Mouse (Mus musculus): ENCODE results near the gene Pim3. TPM values are rescaled to one million over a fixed set of nuclear protein-coding genes. Genes with fewer than 3 reads are reported as not detected.

The Pim3 gene
- polyA plus RNA-seq, 1 experiment from 2014 or later = 45.3 TPM

DNA sequence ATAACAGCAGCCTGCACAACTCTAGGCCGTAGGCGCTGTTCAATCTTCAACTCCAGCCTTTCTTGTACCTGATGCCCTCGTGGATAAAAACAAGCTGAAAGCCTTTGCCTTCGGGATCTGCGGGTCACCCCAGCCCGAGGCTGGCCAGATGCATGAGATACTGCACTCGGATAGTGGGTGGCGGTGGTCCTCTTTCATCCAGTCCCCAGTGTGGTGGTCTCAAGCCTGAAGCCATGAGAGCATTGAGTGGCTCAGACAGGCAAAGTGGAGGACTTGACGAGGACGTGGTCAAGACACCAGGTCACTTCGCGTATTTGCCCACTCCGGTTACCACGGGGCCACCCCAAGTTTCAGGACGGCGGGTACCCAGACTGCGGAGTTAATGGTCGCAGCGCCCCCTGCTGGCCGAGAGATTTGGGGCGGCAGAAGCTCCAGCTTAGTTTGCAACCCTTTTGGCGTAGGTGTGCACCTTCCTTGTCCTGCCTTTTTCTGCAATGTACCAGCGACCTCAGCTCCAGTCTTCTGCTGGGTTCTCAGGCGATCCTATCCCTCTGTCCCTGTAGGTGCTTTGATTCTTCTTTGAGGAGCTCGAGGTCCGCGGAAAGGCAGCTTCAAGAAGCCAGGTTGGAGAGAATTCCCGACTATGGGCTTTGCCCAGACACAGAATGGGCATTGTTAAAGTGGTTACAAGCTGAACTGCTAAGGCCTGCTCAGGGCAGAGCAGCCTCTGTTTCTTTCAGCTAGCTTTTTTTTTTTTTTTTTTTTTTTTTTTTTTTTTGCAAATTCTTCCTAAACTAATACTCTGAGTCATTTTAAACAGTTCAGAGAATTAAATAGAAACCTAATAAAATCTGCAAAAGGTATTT lies 14.4 kb downstream of the Pim3 start:
- Histone ChIP-seq H3K4me2 (replicated peaks) (peak overlapping the region; percentile 13; the same call in 1 of the 2 replicates), H3K36me3 (no peaks in the 10 kb centered on the region), H3K9me3 (replicated peaks) (no peaks in the 10 kb centered on the region), H3K9ac (no peak overlapping the region), H3K27ac (no peak overlapping the region), H3K27me3 (peaks cover 5% of the 10 kb centered on the region; the same call in 1 of the 2 replicates), H3K4me3 (no peak overlapping the region), H3K4me1 (0 out of 2 replicates have a peak, but pooled peaks cover 7% of the 10 kb centered on the region)
- peak; percentile 40; the same call in 1 of the 2 replicates for ATAC-seq (ENCODE audit: low FRiP score)
- WGBS = 10% methylated on average over 28 of the region's 28 CpGs

DNA sequence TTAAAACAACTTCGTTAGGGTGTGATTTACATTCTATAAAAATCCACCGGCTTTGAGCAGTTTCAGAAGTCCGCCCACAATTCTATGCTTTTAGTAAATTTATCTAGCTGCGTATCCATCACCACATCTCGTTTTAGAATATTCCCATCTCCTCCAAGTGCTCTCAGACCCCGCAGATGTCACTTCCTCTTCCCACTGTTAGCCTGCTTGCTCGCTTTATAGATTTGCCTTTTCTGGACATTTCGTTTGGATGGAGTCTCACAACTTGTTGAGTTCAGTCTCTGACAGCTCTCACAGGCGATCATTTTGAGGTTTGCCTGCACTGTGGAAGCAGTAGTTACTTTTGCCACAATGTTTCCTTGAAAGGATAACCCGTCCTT lies 15.0 kb downstream of the Pim3 start:
- Histone ChIP-seq H3K27ac (no peak overlapping the region), H3K4me2 (replicated peaks) (no peak overlapping the region), H3K9me3 (replicated peaks) (no peaks in the 10 kb centered on the region), H3K4me1 (0 out of 2 replicates have a peak, but pooled peaks cover 7% of the 10 kb centered on the region), H3K9ac (no peak overlapping the region), H3K27me3 (peaks cover 5% of the 10 kb centered on the region; the same call in 1 of the 2 replicates), H3K36me3 (no peaks in the 10 kb centered on the region), H3K4me3 (no peak overlapping the region)
- no peak for ATAC-seq (ENCODE audit: low FRiP score)
- WGBS = 84% methylated on average over 10 of the region's 10 CpGs

DNA sequence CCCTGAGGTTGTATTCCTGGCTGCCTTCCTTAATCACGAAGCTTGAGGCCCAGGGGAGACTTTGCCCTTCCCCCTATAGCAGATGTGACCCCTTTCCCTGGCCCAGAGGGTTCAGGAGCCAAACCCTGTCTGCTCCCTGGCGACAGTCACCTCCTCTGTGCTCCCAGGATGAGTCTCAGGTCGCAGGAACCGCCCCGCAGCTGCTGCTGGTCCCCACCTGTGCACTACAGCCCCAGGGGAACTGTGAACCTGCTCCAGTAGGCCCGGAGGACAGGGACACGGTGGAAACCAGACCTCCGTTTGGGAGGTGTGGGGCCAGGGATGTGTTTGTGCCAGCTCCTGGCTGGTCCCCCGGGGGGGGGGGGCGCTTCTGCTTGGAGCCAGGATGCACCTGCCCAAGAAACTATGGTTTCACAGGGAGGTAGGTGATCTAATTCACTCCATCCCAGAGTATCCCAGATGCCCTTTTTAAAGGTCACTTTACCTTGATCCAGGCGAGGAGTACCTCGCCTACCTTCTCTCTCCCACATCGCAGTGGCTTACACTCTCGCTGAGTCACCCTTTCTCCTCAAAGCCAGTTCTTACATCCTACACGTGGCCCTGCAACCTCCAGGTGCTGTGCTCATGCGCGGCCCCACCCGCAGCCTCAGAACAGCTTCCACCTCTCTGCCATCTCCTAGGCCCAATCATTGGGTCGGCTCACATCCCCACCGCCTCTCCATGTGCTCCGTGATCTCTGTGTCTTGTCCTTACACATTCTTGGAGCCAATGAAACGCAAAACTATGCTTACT lies 19.5 kb downstream of the Pim3 start:
- no peaks in the 10 kb centered on the region for H3K27me3 ChIP-seq
- no peaks in the 10 kb centered on the region for H3K36me3 ChIP-seq
- 0 out of 2 replicates have a peak, but pooled peaks cover 2% of the 10 kb centered on the region for H3K4me1 ChIP-seq
- H3K9me3 ChIP-seq (replicated peaks) = no peaks in the 10 kb centered on the region
- H3K4me3 ChIP-seq = no peak overlapping the region
- no peak for ATAC-seq (ENCODE audit: low FRiP score)
- no peak overlapping the region for H3K4me2 ChIP-seq (replicated peaks)
- no peak overlapping the region for H3K9ac ChIP-seq
- 68% methylated on average over 22 of the region's 22 CpGs for WGBS
- H3K27ac ChIP-seq = no peak overlapping the region

DNA sequence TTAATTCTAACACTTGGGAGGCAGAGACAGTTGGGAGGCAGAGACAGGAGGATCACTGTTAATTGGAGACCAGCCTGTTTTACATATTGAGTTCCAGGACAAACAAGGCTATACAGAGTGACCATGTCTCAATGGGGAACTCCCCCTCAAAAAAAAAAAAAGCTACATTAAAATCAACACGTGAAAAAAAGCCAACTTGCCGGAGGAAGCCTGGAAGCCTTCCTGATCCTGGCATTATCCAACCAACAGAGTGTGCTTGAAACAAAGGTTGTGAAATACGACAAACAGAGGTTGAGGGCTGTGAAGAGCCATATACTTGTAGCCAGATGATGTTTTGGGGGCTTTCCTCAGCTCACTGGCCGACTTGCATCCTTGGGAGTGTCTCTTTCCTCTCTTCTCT lies 20.9 kb downstream of the Pim3 start:
- Histone ChIP-seq H3K4me3 (no peak overlapping the region), H3K27me3 (no peaks in the 10 kb centered on the region), H3K4me2 (replicated peaks) (no peak overlapping the region), H3K9ac (no peak overlapping the region), H3K36me3 (no peaks in the 10 kb centered on the region), H3K4me1 (no peaks in the 10 kb centered on the region), H3K27ac (no peak overlapping the region), H3K9me3 (replicated peaks) (no peaks in the 10 kb centered on the region)
- WGBS = 67% methylated on average over 4 of the region's 4 CpGs
- ATAC-seq (ENCODE audit: low FRiP score) = no peak

DNA sequence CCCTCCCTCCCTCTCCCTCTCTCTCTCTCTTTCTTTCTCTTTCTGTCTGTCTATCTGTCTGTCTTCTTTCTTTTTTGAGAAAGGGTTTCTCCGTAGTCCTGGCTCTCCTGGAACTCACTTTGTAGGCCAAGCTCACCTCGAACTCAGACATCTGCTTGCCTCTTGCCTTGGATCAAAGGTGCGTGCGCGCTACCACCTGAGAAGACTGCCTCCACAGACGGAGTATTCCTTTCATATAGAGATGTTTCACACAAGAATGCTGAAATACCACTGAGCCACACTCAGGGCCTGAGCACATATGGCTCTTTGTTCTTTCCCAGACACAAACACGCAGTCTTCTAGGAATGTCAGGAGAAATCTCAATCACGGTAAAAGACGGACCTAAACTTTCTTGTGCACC lies 21.4 kb downstream of the Pim3 start:
- Histone ChIP-seq H3K27me3 (no peaks in the 10 kb centered on the region), H3K9ac (no peak overlapping the region), H3K36me3 (no peaks in the 10 kb centered on the region), H3K4me2 (replicated peaks) (no peak overlapping the region), H3K4me1 (no peaks in the 10 kb centered on the region), H3K9me3 (replicated peaks) (no peaks in the 10 kb centered on the region), H3K4me3 (no peak overlapping the region), H3K27ac (no peak overlapping the region)
- 87% methylated on average over 9 of the region's 9 CpGs for WGBS
- ATAC-seq (ENCODE audit: low FRiP score) = no peak

DNA sequence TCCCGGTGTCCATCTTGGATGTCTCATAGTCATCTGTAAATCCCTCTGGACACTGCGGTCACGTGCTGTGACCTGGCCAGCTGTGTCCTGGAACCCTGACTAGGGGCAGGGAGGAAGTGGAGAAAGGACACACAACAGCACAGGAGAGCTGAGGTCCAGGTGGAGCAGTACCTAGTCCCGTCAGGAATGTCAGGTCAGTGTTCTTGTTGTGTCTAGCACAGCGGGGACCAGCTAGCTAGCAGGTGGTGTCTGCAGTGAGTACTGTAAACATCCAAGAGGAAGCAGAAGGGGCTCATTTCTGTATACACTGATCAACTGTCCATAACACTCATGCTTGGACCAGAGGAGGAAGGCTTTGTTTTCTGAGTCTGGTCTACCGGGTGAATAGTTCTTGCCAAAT lies 23.4 kb downstream of the Pim3 start:
- Histone ChIP-seq H3K4me1 (peaks cover 5% of the 10 kb centered on the region; the same call in 1 of the 2 replicates), H3K27me3 (peaks cover 16% of the 10 kb centered on the region), H3K9ac (no peak overlapping the region), H3K36me3 (no peaks in the 10 kb centered on the region), H3K27ac (no peak overlapping the region), H3K9me3 (replicated peaks) (no peaks in the 10 kb centered on the region), H3K4me2 (replicated peaks) (no peak overlapping the region), H3K4me3 (no peak overlapping the region)
- 87% methylated on average over 6 of the region's 6 CpGs for WGBS
- ATAC-seq (ENCODE audit: low FRiP score) = no peak

DNA sequence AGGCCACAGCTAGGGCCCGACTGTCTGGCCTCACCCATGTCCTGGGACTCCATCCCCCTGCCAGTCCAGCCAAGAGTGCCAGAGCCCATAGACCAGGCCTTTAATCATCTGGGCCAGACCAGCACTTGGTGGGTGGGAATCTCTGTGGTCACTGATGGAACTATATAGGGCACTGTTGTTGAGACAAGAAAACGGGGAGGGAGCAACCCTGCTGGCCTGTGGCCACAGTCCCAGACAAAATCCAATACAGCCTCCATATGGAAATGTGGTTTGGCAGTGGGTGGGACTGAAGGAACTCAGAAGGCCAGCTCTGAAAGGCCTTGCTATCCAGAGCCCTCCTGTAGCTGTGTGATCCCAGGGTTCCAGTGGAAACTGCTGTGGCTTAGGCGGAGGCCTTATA lies 27.0 kb downstream of the Pim3 start:
- Histone ChIP-seq H3K4me2 (replicated peaks) (no peak overlapping the region), H3K36me3 (no peaks in the 10 kb centered on the region), H3K9ac (no peak overlapping the region), H3K4me3 (no peak overlapping the region), H3K27me3 (peaks cover 25% of the 10 kb centered on the region), H3K9me3 (replicated peaks) (no peaks in the 10 kb centered on the region), H3K4me1 (peaks cover 14% of the 10 kb centered on the region), H3K27ac (no peak overlapping the region)
- no peak for ATAC-seq (ENCODE audit: low FRiP score)
- 72% methylated on average over 3 of the region's 3 CpGs for WGBS

DNA sequence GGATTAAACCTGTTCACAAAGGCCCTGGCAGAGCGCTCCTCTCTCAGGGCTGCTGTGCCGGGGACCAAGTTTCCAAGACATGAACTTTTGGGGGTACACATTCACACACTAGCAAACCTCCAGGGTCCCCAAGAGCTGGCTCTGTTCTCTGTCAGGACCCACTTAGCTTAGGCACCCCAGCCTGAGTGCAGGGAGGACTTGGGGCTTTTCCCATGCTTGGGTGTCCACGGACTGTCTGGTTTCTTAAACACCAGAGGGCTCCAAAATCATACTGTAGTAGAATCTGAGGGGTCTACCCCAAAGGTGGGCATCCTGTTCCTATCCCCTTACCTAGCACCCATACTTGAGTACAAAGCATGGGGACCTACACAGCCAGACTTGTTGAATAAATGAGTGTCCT lies 28.0 kb downstream of the Pim3 start:
- no peaks in the 10 kb centered on the region for H3K9me3 ChIP-seq (replicated peaks)

DNA sequence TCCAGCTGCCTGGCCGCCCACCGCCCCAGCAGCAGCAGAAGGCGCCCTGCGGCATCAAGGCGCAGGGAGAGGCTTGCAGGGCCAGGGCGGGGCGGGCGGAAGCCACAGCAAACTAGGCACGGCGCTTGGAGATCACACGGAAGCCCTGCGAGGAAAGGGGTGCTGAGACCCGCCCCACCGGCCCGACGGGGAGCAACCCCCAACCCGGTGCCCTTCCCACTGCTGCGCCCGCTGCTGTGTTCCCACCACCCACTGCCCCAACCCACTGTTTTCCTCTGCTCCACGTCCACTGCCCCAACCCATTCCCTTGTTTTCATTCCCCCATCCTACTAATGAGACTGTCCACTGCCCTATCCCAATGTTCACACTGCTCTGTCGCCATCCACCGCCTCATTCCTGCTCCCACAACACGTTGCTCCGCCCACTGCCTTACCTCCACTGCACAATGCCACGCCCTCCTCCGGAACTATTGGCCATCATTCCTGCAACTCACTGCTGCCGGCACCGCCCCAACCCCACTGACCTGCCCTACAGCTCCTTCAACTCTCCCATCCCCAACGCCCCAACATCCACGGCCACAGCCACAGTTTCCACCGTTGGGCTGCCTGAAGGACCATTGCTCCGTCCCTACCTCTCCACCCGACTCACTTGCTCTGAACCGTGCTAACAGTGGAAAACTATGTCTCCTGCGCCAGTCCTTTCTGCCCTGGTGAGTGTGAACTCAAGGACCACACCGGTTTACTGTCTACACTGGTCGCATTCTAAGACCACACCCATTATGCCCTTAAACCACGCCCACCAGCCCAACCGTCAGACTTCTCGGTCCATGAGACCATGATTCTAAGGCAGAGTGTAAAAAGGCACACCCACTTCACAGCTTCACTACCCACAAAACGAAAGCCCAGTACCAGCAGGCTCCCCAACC lies 29.0 kb downstream of the Pim3 start:
- 2% methylated on average over 36 of the region's 41 CpGs for WGBS
- H3K36me3 ChIP-seq = no peaks in the 10 kb centered on the region

More for the DNA sequence above, 28.0 kb downstream of the Pim3 start:
- no peaks in the 10 kb centered on the region for H3K36me3 ChIP-seq
- 86% methylated on average over 3 of the region's 3 CpGs for WGBS
- no peak overlapping the region for H3K4me3 ChIP-seq
- H3K4me1 ChIP-seq = peaks cover 14% of the 10 kb centered on the region
- peaks cover 25% of the 10 kb centered on the region for H3K27me3 ChIP-seq
- ATAC-seq (ENCODE audit: low FRiP score) = no peak
- H3K27ac ChIP-seq = no peak overlapping the region
- H3K4me2 ChIP-seq (replicated peaks) = peak overlapping the region; percentile 89
- H3K9ac ChIP-seq = peak overlapping the region; percentile 72; the same call in 1 of the 2 replicates

DNA sequence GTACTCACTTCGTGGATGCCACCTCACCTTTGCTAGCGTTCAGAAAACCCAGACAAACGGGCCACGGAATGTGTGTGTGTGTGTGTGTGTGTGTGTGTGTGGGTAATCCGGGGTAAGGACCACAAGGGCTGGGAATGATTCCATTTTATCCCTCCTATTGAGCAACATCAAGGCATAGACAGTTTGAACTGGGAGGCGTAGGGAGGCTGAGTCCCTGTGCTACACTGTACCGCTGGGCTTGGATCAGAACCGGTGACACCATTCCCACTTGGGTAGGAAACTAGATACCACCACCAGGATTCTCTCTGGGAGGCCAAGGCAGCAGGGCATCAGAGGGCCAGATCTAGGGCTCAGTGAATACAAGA lies 29.7 kb downstream of the Pim3 start:
- H3K9me3 ChIP-seq (replicated peaks) = no peaks in the 10 kb centered on the region
- WGBS = 69% methylated on average over 8 of the region's 8 CpGs
- H3K4me2 ChIP-seq (replicated peaks) = peak overlapping the region; percentile 89; the same call in 1 of the 2 replicates
- H3K4me3 ChIP-seq = peak overlapping the region; percentile 47
- H3K4me1 ChIP-seq = peaks cover 14% of the 10 kb centered on the region
- H3K36me3 ChIP-seq = no peaks in the 10 kb centered on the region
- H3K27me3 ChIP-seq = peaks cover 25% of the 10 kb centered on the region
- no peak overlapping the region for H3K9ac ChIP-seq
- no peak for ATAC-seq (ENCODE audit: low FRiP score)
- no peak overlapping the region for H3K27ac ChIP-seq

More for the DNA sequence above, 29.0 kb downstream of the Pim3 start:
- Histone ChIP-seq H3K4me1 (peaks cover 14% of the 10 kb centered on the region), H3K9me3 (replicated peaks) (no peaks in the 10 kb centered on the region), H3K9ac (peak overlapping the region; percentile 72), H3K27me3 (peaks cover 25% of the 10 kb centered on the region), H3K4me2 (replicated peaks) (peak overlapping the region; percentile 89), H3K4me3 (peak overlapping the region; percentile 47), H3K27ac (0 out of 2 replicates have a peak overlapping the region, but pooled peaks have one; percentile 52)
- ATAC-seq (ENCODE audit: low FRiP score) = peak; percentile 91

DNA sequence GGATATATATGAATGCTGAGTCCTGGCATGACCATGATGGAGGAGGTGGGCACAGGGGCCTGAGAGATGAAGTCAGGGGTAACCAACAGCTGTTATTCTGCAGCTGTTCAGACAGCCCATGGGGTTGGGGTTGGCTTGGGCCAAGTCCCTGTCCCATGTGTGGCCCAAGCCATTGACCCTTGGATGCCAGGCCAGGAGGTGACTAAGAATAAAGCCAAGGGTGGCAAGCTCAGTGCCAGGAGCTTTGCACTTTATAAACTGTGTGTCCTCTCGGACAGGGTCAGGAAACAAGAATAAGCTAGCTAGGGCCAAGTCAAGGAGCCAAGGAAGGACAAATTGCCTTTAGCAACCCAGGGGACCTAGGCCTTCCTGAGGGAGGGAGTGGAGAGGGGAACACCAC lies 30.3 kb downstream of the Pim3 start:
- H3K9me3 ChIP-seq (replicated peaks) = no peaks in the 10 kb centered on the region
- no peak overlapping the region for H3K4me2 ChIP-seq (replicated peaks)
- H3K27ac ChIP-seq = no peak overlapping the region
- ATAC-seq (ENCODE audit: low FRiP score) = no peak
- H3K9ac ChIP-seq = no peak overlapping the region
- H3K27me3 ChIP-seq = peaks cover 25% of the 10 kb centered on the region
- H3K4me3 ChIP-seq = no peak overlapping the region
- no peaks in the 10 kb centered on the region for H3K36me3 ChIP-seq
- H3K4me1 ChIP-seq = peaks cover 14% of the 10 kb centered on the region
- 83% methylated on average over 1 of the region's 1 CpGs for WGBS
